Mouse (Mus musculus): Measurements from ENCODE around the gene Cldn13. TPM values are rescaled to one million over a fixed set of nuclear protein-coding genes. Genes with fewer than 3 reads are reported as not detected.

Cldn13 gene
- polyA plus RNA-seq, 1 experiment: 5.9 TPM

- peaks cover 6% of the 10 kb centered on the region for H3K9me3 ChIP-seq (ENCODE audit: control insufficient read depth, low read length)
- no peak overlapping the region for H3K4me3 ChIP-seq (replicated peaks)
- no peak for TF ChIP-seq GATA1 (IDR thresholded peaks at IDR 0.05; ENCODE audit: low read length)
- no peak for TF ChIP-seq TAL1 (IDR thresholded peaks at IDR 0.05; ENCODE audit: low read length)
- H3K36me3 ChIP-seq (ENCODE audit: control insufficient read depth): no peaks in the 10 kb centered on the region
- no peaks in the 10 kb centered on the region for H3K4me1 ChIP-seq (ENCODE audit: control insufficient read depth)
- peaks cover 4% of the 10 kb centered on the region; the same call in 1 of the 2 replicates for H3K27me3 ChIP-seq (ENCODE audit: control insufficient read depth)
Measured at GRCm38 (mm10) chr5:134891552-134891951, 23.8 kb downstream of the Cldn13 start.

GRCm38 (mm10) chr5:134890601-134891054, 24.7 kb downstream of the Cldn13 start:
- Histone ChIP-seq H3K9me3 (ENCODE audit: control insufficient read depth, low read length) (peaks cover 6% of the 10 kb centered on the region), H3K4me3 (replicated peaks) (no peak overlapping the region), H3K27me3 (ENCODE audit: control insufficient read depth) (peaks cover 4% of the 10 kb centered on the region; the same call in 1 of the 2 replicates), H3K4me1 (ENCODE audit: control insufficient read depth) (no peaks in the 10 kb centered on the region), H3K36me3 (ENCODE audit: control insufficient read depth) (no peaks in the 10 kb centered on the region)
- TF ChIP-seq TAL1 (IDR thresholded peaks at IDR 0.05; ENCODE audit: low read length) (no peak), GATA1 (IDR thresholded peaks at IDR 0.05; ENCODE audit: low read length) (no peak)

- Histone ChIP-seq H3K4me3 (replicated peaks) (no peak overlapping the region), H3K36me3 (ENCODE audit: control insufficient read depth) (no peaks in the 10 kb centered on the region), H3K27me3 (ENCODE audit: control insufficient read depth) (peaks cover 4% of the 10 kb centered on the region; the same call in 1 of the 2 replicates), H3K4me1 (ENCODE audit: control insufficient read depth) (no peaks in the 10 kb centered on the region), H3K9me3 (ENCODE audit: control insufficient read depth, low read length) (peaks cover 6% of the 10 kb centered on the region)
- no peak for TF ChIP-seq TAL1 (IDR thresholded peaks at IDR 0.05; ENCODE audit: low read length)
- no peak for TF ChIP-seq GATA1 (IDR thresholded peaks at IDR 0.05; ENCODE audit: low read length)
Measured at GRCm38 (mm10) chr5:134888505-134888904, 26.8 kb downstream of the Cldn13 start.

GRCm38 (mm10) chr5:134887447-134888335, 27.6 kb downstream of the Cldn13 start:
- TF ChIP-seq GATA1 (IDR thresholded peaks at IDR 0.05; ENCODE audit: low read length): no peak
- no peak for TF ChIP-seq TAL1 (IDR thresholded peaks at IDR 0.05; ENCODE audit: low read length)
- Histone ChIP-seq H3K4me3 (replicated peaks) (no peak overlapping the region), H3K27me3 (ENCODE audit: control insufficient read depth) (peaks cover 4% of the 10 kb centered on the region; the same call in 1 of the 2 replicates), H3K4me1 (ENCODE audit: control insufficient read depth) (no peaks in the 10 kb centered on the region), H3K36me3 (ENCODE audit: control insufficient read depth) (no peaks in the 10 kb centered on the region), H3K9me3 (ENCODE audit: control insufficient read depth, low read length) (peaks cover under 1% of the 10 kb centered on the region)

GRCm38 (mm10) chr5:134883077-134883476, 32.2 kb downstream of the Cldn13 start:
- H3K9me3 ChIP-seq (ENCODE audit: control insufficient read depth, low read length): no peaks in the 10 kb centered on the region
- H3K27me3 ChIP-seq (ENCODE audit: control insufficient read depth): peaks cover 4% of the 10 kb centered on the region; the same call in 1 of the 2 replicates

GRCm38 (mm10) chr5:134876801-134877200, 38.5 kb downstream of the Cldn13 start:
- TF ChIP-seq GATA1 (IDR thresholded peaks at IDR 0.05; ENCODE audit: low read length) (no peak), TAL1 (IDR thresholded peaks at IDR 0.05; ENCODE audit: low read length) (no peak)
- Histone ChIP-seq H3K9me3 (ENCODE audit: control insufficient read depth, low read length) (no peaks in the 10 kb centered on the region), H3K27me3 (ENCODE audit: control insufficient read depth) (no peaks in the 10 kb centered on the region), H3K4me1 (ENCODE audit: control insufficient read depth) (no peaks in the 10 kb centered on the region), H3K4me3 (replicated peaks) (no peak overlapping the region), H3K36me3 (ENCODE audit: control insufficient read depth) (no peaks in the 10 kb centered on the region)

More at GRCm38 (mm10) chr5:134883077-134883476, 32.2 kb downstream of the Cldn13 start:
- no peak for TF ChIP-seq GATA1 (IDR thresholded peaks at IDR 0.05; ENCODE audit: low read length)
- no peak for TF ChIP-seq TAL1 (IDR thresholded peaks at IDR 0.05; ENCODE audit: low read length)
- Histone ChIP-seq H3K36me3 (ENCODE audit: control insufficient read depth) (no peaks in the 10 kb centered on the region), H3K4me3 (replicated peaks) (no peak overlapping the region), H3K4me1 (ENCODE audit: control insufficient read depth) (no peaks in the 10 kb centered on the region)

- Histone ChIP-seq H3K27me3 (ENCODE audit: control insufficient read depth) (no peaks in the 10 kb centered on the region), H3K4me3 (replicated peaks) (no peak overlapping the region), H3K4me1 (ENCODE audit: control insufficient read depth) (no peaks in the 10 kb centered on the region), H3K9me3 (ENCODE audit: control insufficient read depth, low read length) (no peaks in the 10 kb centered on the region), H3K36me3 (ENCODE audit: control insufficient read depth) (no peaks in the 10 kb centered on the region)
- TF ChIP-seq GATA1 (IDR thresholded peaks at IDR 0.05; ENCODE audit: low read length) (no peak), TAL1 (IDR thresholded peaks at IDR 0.05; ENCODE audit: low read length) (no peak)
Measured at GRCm38 (mm10) chr5:134875245-134875644, 40.1 kb downstream of the Cldn13 start.

GRCm38 (mm10) chr5:134873956-134874879, 41.1 kb downstream of the Cldn13 start:
- no peaks in the 10 kb centered on the region for H3K36me3 ChIP-seq (ENCODE audit: control insufficient read depth)
- TF ChIP-seq GATA1 (IDR thresholded peaks at IDR 0.05; ENCODE audit: low read length) (no peak), TAL1 (IDR thresholded peaks at IDR 0.05; ENCODE audit: low read length) (no peak)
- no peaks in the 10 kb centered on the region for H3K4me1 ChIP-seq (ENCODE audit: control insufficient read depth)
- no peak overlapping the region for H3K4me3 ChIP-seq (replicated peaks)
- no peaks in the 10 kb centered on the region for H3K27me3 ChIP-seq (ENCODE audit: control insufficient read depth)
- no peaks in the 10 kb centered on the region for H3K9me3 ChIP-seq (ENCODE audit: control insufficient read depth, low read length)

All from erythroblast, embryonic 14.5 days (primary cell).